Mouse (Mus musculus) forebrain, embryonic 15.5 days (tissue): ENCODE results near the gene Kcnmb2. TPM values are rescaled to one million over a fixed set of nuclear protein-coding genes. Genes with fewer than 3 reads are reported as not detected.

Experiments used
- ATAC-seq: fragments of 200-750 bp; cut with Nextera tagmentation; replicated peaks from 2 replicates; pipeline ENCODE4 v1.8.0; 2017; ENCODE audit warnings: mild to moderate bottlenecking, moderate TSS enrichment, moderate library complexity
- H3K27ac ChIP-seq: fragments of 300-500 bp; sonication (generic); replicated peaks from 2 replicates; pipeline ENCODE4 v1.5.1; 2015; ENCODE audit warnings: mild to moderate bottlenecking, inconsistent platforms
- H3K27me3 ChIP-seq: fragments of 300-500 bp; sonication (generic); 2 replicates; pipeline ENCODE4 v1.6.1; 2015; ENCODE audit warnings: inconsistent platforms
- H3K36me3 ChIP-seq: fragments of 300-500 bp; sonication (generic); 2 replicates; pipeline ENCODE4 v1.6.1; 2015; ENCODE audit warnings: mild to moderate bottlenecking, inconsistent platforms
- H3K4me1 ChIP-seq: fragments of 300-500 bp; sonication (generic); 2 replicates; pipeline ENCODE4 v1.6.1; 2015; ENCODE audit warnings: inconsistent platforms
- H3K4me2 ChIP-seq: fragments of 300-500 bp; sonication (generic); replicated peaks from 2 replicates; pipeline ENCODE4 v1.6.1; 2015; ENCODE audit warnings: mild to moderate bottlenecking, inconsistent platforms
- H3K4me3 ChIP-seq: fragments of 300-500 bp; sonication (generic); 2 replicates; pipeline ENCODE4 v1.5.1; 2015; ENCODE audit warnings: mild to moderate bottlenecking, inconsistent platforms
- H3K9ac ChIP-seq: fragments of 300-500 bp; sonication (generic); replicated peaks from 2 replicates; pipeline ENCODE4 v1.6.1; 2015; ENCODE audit warnings: mild to moderate bottlenecking, inconsistent platforms
- H3K9me3 ChIP-seq: fragments of 300-500 bp; sonication (generic); 2 replicates; pipeline ENCODE4 v1.6.1; 2016; ENCODE audit warnings: inconsistent platforms
- WGBS: fragments of 180-500 bp; shearing (Covaris S2); methylation state at CpG from one replicate; pipeline ENCODE4 v1.1.7; 2015; ENCODE audit warnings: mixed read lengths; 5-methylcytosine and 5-hydroxymethylcytosine counted together
- polyA plus RNA-seq: library from polyadenylated mRNA; unstranded; fragments of >200 nt; fragmentation: Nextera tagmentation; extraction: Ambion mirVana; gene quantifications from 2 replicates; pipeline ENCODE4 v1.2.1, GENCODE M21; 2015

Kcnmb2 gene
- polyA plus RNA-seq, 1 experiment from 2014 or later: 3.6 TPM

DNA sequence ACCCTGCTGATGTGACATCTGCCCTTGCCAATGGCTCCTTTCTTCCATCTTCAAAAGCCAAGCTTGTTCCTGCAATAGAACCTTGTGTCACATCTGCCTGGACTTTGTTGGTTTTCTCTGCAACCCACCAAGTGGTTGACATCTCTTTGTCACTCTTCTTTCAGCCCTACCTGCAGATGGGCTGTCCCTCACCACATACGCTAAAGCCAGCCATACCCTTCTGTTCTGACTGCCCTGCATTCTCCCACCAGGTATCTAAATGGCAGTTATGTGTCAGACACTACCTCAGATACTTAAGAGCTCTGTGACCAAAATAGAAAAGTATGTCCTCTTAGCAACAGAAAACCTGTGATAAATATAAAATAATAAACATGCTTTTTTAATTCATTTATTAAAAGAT, 186.5 kb downstream of the Kcnmb2 start:
- Histone ChIP-seq H3K36me3 (no peaks in the 10 kb centered on the region), H3K27me3 (no peaks in the 10 kb centered on the region), H3K27ac (no peak overlapping the region), H3K4me1 (no peaks in the 10 kb centered on the region), H3K9ac (no peak overlapping the region), H3K4me2 (no peak overlapping the region), H3K4me3 (no peak overlapping the region), H3K9me3 (no peaks in the 10 kb centered on the region)
- no peak for ATAC-seq
- WGBS: 95% methylated on average over 1 of the region's 1 CpGs

DNA sequence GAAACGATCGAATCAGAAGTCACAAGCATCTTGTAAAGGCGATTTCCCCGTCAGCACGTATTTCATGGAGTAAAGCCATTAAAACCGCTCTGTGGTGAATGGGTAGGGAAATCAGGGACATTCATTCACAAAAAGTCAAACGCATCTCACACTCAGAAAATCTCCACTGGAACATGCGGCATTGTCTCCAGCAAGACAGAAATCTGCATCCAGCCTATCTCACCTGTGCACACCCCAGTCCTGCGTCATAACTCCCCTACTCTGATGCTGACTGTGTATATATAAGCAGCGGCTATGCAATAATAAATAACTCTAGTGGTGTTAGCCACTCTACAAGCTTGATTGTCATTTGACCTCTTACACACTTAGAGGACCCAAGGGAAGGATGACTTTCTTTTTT, 199.1 kb downstream of the Kcnmb2 start:
- no peak for ATAC-seq
- 85% methylated on average over 10 of the region's 10 CpGs for WGBS
- no peak overlapping the region for H3K9ac ChIP-seq
- no peak overlapping the region for H3K27ac ChIP-seq
- H3K36me3 ChIP-seq: no peaks in the 10 kb centered on the region
- no peak overlapping the region for H3K4me3 ChIP-seq
- no peaks in the 10 kb centered on the region for H3K27me3 ChIP-seq
- no peaks in the 10 kb centered on the region for H3K4me1 ChIP-seq
- no peak overlapping the region for H3K4me2 ChIP-seq
- no peaks in the 10 kb centered on the region for H3K9me3 ChIP-seq

DNA sequence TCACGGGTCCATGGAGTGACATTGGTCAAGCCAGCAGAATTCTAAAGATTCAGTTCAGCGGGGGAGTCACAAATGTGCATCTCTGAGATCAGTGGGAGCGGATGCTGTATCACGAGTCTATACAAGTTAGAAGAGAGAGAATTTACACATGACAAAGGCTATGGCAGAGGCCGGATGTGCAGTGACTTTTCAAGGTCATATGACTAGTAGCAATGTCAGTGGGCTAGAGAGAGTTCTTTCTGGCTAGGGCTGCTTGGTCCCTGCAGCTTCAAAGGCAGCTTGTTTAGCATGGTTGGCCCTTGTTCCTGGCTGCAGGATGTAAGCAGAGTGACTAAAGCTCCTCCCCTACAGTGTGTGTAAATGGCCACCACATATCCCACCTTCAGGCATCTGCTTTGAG, 217.5 kb downstream of the Kcnmb2 start:
- H3K4me2 ChIP-seq: no peak overlapping the region
- H3K9ac ChIP-seq: no peak overlapping the region
- H3K27me3 ChIP-seq: no peaks in the 10 kb centered on the region
- H3K36me3 ChIP-seq: no peaks in the 10 kb centered on the region
- H3K9me3 ChIP-seq: no peaks in the 10 kb centered on the region
- ATAC-seq: no peak
- H3K27ac ChIP-seq: no peak overlapping the region
- no peaks in the 10 kb centered on the region for H3K4me1 ChIP-seq
- H3K4me3 ChIP-seq: no peak overlapping the region
- 85% methylated on average over 5 of the region's 5 CpGs for WGBS

DNA sequence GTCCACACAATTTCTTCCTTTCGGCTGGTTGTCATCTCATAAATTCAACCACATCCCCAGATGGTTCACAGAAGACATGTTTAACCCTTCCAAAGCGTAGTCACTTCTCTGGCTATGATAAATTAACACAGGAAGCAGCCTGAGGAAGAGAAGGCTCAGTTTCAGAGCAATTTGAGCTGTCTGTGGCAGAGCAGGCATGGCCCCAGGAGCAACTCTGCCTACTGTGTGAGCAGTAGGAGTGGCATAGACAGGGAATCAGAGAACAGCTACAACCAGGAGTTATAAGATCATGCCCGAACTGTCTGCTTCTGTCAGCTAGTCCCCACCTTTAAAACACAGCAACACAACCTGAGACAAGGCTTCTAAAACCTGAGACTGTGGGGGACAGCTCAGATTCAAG, 219.4 kb downstream of the Kcnmb2 start:
- no peaks in the 10 kb centered on the region for H3K36me3 ChIP-seq
- H3K27me3 ChIP-seq: no peaks in the 10 kb centered on the region
- no peak overlapping the region for H3K4me3 ChIP-seq
- H3K4me2 ChIP-seq: no peak overlapping the region
- WGBS: 82% methylated on average over 3 of the region's 3 CpGs
- no peak for ATAC-seq
- H3K9me3 ChIP-seq: no peaks in the 10 kb centered on the region
- H3K4me1 ChIP-seq: no peaks in the 10 kb centered on the region
- no peak overlapping the region for H3K27ac ChIP-seq
- no peak overlapping the region for H3K9ac ChIP-seq

DNA sequence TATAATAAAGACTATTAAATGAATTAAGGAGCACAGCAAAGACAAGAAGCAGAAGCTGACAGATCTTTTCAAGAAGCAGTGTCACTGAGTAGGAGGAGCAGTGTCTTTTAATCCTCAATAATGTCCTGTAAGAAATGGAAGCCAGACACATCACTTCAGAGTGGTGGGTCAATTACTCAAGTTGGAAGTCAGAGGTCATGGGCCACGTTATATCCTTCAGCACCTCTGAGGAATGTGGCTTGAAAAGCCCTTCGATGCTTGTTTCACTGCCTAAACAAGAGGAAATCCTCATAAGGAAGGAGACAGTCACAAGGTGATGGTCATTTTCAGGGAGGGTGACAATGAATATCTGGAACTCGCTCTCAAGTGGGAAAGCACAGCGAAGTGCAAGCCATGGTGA, 223.1 kb downstream of the Kcnmb2 start:
- Histone ChIP-seq H3K36me3 (no peaks in the 10 kb centered on the region), H3K4me1 (no peaks in the 10 kb centered on the region), H3K27ac (no peak overlapping the region), H3K4me2 (no peak overlapping the region), H3K4me3 (no peak overlapping the region), H3K9me3 (no peaks in the 10 kb centered on the region), H3K9ac (no peak overlapping the region), H3K27me3 (no peaks in the 10 kb centered on the region)
- ATAC-seq: no peak
- 76% methylated on average over 4 of the region's 4 CpGs for whole genome bisulfite sequencing

DNA sequence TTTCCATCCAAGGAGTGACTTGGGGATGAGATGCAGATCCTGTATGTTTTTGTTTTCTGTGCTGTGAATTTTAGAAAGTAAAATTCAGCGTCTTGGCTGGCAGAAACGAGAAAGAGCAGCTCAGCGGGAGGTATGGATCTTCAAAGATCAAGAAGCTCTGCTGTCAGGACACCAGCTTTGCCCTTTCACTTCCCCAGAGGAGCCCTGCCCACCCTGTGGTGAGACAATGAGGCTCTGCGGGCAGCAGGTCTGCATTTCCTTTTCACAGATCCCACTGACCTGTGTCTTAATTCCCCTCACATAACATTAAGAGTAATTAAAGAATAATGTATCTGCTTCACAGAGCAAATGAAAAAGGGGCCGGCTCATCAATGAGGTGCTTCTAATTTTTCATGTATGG, 226.1 kb downstream of the Kcnmb2 start:
- Histone ChIP-seq H3K4me2 (no peak overlapping the region), H3K27ac (no peak overlapping the region), H3K4me1 (no peaks in the 10 kb centered on the region), H3K9ac (no peak overlapping the region), H3K4me3 (no peak overlapping the region), H3K27me3 (no peaks in the 10 kb centered on the region), H3K9me3 (no peaks in the 10 kb centered on the region), H3K36me3 (no peaks in the 10 kb centered on the region)
- no peak for ATAC-seq
- WGBS: 1% methylated on average over 5 of the region's 5 CpGs

DNA sequence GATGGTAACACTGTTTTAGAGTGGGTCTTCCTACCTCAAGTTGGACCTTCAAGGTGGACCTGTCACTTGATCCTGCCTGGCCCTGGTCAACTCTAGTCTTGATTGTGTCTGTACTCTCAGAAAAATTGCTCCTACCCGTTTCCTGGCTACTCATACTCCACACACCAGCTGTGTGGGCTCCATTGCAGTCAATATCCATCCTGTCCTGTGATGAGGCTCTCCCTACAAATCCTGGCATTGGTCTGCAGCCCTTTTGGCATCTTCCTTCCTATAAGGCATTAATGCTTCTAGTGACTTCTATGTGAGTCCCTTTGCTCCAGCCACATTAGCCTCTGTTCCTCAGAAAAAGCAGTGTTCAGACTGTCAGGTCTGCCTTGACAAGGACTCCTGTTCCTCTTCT, 228.4 kb downstream of the Kcnmb2 start:
- no peaks in the 10 kb centered on the region for H3K27me3 ChIP-seq

DNA sequence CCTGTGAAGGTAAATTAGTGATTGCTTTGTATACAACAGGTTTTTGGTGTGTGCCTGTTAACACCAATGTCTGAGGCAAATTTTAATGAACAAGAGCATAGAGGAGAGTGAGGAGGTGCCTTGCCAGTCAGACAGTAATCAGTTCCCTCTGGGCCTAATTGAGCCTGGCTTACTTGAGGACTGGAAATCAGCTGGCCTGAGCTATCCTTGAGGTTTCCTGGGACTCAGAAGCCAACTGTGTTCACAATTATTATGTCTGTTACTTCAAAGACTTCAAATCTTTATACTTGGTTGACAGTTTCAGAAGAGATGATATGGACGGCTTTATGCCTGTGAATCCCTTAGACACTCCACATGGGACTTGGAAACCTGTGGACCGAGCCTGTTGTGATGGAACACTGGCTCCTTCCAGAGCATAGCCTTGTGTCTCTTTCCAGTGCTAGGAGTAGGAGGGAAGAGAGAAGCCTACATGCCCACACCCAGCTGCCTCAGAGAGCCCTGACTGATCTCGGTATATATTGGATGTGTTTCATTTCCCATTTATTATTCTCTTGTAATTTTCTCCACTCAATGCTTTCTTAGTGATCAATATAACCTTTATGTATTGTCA, 230.2 kb downstream of the Kcnmb2 start:
- no peaks in the 10 kb centered on the region for H3K4me1 ChIP-seq
- H3K4me2 ChIP-seq: no peak overlapping the region
- ATAC-seq: no peak
- H3K9me3 ChIP-seq: no peaks in the 10 kb centered on the region
- WGBS: 86% methylated on average over 3 of the region's 3 CpGs
- no peak overlapping the region for H3K9ac ChIP-seq
- H3K36me3 ChIP-seq: no peaks in the 10 kb centered on the region
- no peaks in the 10 kb centered on the region for H3K27me3 ChIP-seq
- H3K4me3 ChIP-seq: no peak overlapping the region
- H3K27ac ChIP-seq: no peak overlapping the region

More for the DNA sequence above, 228.4 kb downstream of the Kcnmb2 start:
- Histone ChIP-seq H3K4me1 (no peaks in the 10 kb centered on the region), H3K9ac (no peak overlapping the region), H3K4me2 (no peak overlapping the region), H3K9me3 (no peaks in the 10 kb centered on the region), H3K27ac (no peak overlapping the region), H3K4me3 (no peak overlapping the region), H3K36me3 (no peaks in the 10 kb centered on the region)
- no peak for ATAC-seq
- 74% methylated on average over 1 of the region's 1 CpGs for WGBS

DNA sequence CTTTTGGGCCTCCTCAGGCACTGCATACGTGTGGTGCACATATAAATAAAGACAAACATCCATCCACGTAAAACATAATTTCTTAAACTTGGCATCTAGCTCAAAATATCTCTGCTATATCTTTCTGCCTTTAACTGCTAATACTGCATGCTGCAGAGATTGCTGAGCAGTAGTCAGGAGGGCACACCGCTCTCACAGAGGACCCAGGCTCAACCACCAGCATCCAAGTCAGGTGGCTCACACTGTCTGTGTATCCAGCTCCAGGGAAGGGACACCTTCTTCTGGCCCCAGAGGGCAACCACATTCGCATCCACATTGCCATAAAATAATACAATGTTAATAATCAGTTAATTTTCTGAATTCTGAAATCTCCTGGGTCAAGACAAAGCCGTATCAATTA, 241.9 kb downstream of the Kcnmb2 start:
- no peak overlapping the region for H3K4me2 ChIP-seq
- no peaks in the 10 kb centered on the region for H3K36me3 ChIP-seq
- ATAC-seq: 0 out of 2 replicates have a peak, but pooled peaks have one; percentile 55
- H3K9me3 ChIP-seq: no peaks in the 10 kb centered on the region
- no peak overlapping the region for H3K4me3 ChIP-seq
- H3K27ac ChIP-seq: 0 out of 2 replicates have a peak overlapping the region, but pooled peaks have one; percentile 29
- no peaks in the 10 kb centered on the region for H3K4me1 ChIP-seq
- WGBS: 87% methylated on average over 5 of the region's 5 CpGs
- H3K9ac ChIP-seq: no peak overlapping the region
- no peaks in the 10 kb centered on the region for H3K27me3 ChIP-seq

DNA sequence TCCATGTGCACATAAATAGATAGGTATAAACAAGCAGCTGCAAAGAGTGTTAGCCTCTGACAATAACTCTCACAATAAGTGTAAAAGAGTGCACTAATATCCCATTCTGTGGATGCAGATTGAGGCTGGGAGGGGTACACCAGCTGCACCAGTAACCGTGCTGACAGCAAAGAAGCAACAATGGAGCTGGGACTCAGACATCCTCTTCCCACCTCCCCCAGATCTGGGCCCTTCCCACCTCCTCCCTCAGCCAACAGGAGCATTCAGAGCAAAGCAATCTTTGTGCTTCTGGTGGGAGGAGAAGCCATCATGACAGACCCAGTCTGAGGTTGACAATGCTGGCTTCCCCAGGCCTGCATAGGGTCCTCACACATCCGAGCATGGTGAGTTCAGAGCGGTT, 242.3 kb downstream of the Kcnmb2 start:
- peak; percentile 51 for ATAC-seq
- WGBS: 59% methylated on average over 3 of the region's 3 CpGs
- H3K36me3 ChIP-seq: no peaks in the 10 kb centered on the region
- H3K9ac ChIP-seq: no peak overlapping the region
- H3K27me3 ChIP-seq: no peaks in the 10 kb centered on the region
- no peak overlapping the region for H3K4me2 ChIP-seq
- H3K4me1 ChIP-seq: no peaks in the 10 kb centered on the region
- H3K4me3 ChIP-seq: no peak overlapping the region
- H3K9me3 ChIP-seq: no peaks in the 10 kb centered on the region
- H3K27ac ChIP-seq: peak overlapping the region; percentile 46

DNA sequence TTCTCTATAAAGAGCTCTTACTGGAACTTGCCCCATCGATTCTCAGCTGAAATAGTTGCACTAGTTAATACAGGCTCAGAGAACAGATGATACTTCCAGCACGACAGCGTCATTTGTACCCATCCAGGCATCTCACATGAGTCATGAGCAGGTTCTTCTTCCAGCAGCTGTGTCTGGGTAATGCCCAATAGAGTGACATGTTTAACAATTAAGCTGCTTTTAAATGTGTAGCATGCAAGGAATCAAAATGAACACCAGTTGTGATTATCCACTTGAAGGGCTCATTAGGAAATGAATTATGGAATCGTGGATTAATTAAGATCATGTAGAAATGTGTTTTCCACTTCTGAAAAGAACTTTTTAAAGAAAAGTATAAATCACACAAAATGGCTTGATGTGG, 245.4 kb downstream of the Kcnmb2 start:
- Histone ChIP-seq H3K4me2 (no peak overlapping the region), H3K36me3 (no peaks in the 10 kb centered on the region), H3K4me3 (no peak overlapping the region), H3K9me3 (no peaks in the 10 kb centered on the region), H3K27ac (no peak overlapping the region), H3K4me1 (no peaks in the 10 kb centered on the region), H3K9ac (no peak overlapping the region), H3K27me3 (no peaks in the 10 kb centered on the region)
- ATAC-seq: no peak
- 80% methylated on average over 4 of the region's 4 CpGs for WGBS

DNA sequence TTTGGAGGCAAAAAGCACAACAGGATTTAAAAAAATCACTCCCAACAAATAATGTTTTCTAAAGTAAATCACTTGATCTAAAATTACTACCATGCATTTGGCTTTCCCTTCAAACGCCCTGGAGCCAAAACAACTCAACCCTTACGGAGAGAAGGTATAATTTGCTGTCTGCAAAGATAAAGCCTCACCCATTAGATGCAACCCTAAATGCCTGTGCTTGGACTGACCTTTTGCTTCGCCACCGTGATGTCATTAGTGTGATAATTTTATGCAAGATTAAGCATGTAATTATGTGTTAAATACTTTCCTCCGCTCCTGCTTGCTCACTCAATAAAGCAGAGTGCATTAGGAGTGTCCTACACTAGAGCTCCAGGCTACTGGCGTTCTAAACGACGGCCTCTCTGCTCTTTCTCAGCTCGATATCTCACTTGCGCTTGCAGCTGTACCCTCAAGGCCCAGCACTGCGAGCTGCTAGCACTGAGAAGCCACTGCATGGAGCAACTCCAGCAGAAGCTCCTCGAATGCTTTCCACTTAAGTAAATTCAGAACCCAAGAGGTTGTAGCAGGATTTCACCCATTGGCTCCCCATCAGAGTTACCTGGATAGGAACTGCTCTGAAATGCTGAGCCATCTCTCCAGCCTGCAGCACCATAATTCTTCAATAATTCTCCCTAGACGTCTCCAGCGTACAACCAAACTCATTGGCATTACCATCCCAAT, 247.7 kb downstream of the Kcnmb2 start:
- ATAC-seq: peak; percentile 46; the same call in 1 of the 2 replicates
- Histone ChIP-seq H3K27me3 (no peaks in the 10 kb centered on the region), H3K36me3 (no peaks in the 10 kb centered on the region), H3K4me3 (no peak overlapping the region), H3K9me3 (no peaks in the 10 kb centered on the region), H3K27ac (no peak overlapping the region), H3K4me2 (no peak overlapping the region), H3K9ac (no peak overlapping the region), H3K4me1 (no peaks in the 10 kb centered on the region)
- 45% methylated on average over 14 of the region's 14 CpGs for WGBS

DNA sequence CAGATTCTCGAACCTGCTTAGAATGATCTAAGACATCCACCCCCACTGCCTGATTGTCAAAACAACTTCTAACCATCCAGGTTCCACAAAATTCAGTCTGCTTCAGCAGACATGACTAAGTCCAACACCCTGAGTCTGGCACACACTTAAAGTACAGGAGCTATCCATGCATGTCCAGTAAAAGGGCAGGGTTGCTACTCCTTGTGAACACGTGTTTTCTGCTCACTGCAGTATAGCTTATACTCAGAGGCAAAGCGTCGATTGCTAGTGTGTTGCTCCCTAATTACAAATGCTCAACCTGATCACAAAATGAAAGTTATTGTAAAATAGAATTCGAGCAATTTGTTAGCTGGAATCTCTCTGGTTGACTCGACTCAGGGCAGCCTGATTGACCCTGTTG, 278.2 kb downstream of the Kcnmb2 start:
- ATAC-seq: no peak
- Histone ChIP-seq H3K27ac (no peak overlapping the region), H3K4me1 (0 out of 2 replicates have a peak, but pooled peaks cover 6% of the 10 kb centered on the region), H3K4me2 (no peak overlapping the region), H3K9me3 (no peaks in the 10 kb centered on the region), H3K36me3 (no peaks in the 10 kb centered on the region), H3K9ac (no peak overlapping the region), H3K4me3 (no peak overlapping the region), H3K27me3 (no peaks in the 10 kb centered on the region)
- 66% methylated on average over 6 of the region's 6 CpGs for WGBS
